Mouse (Mus musculus): ENCODE measurements around the gene Zfp958. TPM values are rescaled to one million over a fixed set of nuclear protein-coding genes. Genes with fewer than 3 reads are reported as not detected.

Zfp958 gene
- total and polyA plus RNA-seq, 2 experiments from 2014 or later, result 10.0 to 10.7 TPM

DNA sequence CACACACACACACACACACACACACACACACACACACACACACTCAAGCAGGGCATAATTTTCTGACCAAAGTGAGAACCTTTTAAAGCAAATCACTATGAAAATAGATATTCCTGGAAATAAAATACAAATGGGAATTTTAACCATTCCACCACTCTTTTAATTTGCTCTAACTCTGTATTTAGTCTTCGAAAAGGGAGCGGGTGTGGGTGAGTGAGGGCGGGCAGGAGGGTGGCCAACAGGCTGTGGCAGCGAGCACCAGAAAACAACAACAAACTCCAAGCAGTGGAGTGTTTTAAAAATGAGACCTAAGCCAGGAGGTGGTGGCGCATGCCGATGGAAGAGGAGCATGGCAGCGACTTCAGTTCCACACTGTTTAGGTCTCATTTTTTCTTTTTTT lies 43.6 kb downstream of the Zfp958 start:
- H3K27me3 ChIP-seq (ENCODE audit: insufficient read depth, low read length), result no peaks in the 10 kb centered on the region
- H3K4me3 ChIP-seq (ENCODE audit: low read depth, low read length), result no peak overlapping the region
- no peak for DNase-seq (ENCODE audit: low spot score)
- no peak overlapping the region for H3K27ac ChIP-seq (ENCODE audit: low read depth, low read length)
- no peak for ATAC-seq (ENCODE audit: low FRiP score)
- H3K9ac ChIP-seq (replicated peaks; ENCODE audit: low read length, poor library complexity, severe bottlenecking), result no peak overlapping the region
- 0 out of 2 replicates have a peak, but pooled peaks cover 7% of the 10 kb centered on the region for H3K9me3 ChIP-seq (ENCODE audit: low read length)
- 89% methylated on average over 7 of the region's 7 CpGs for WGBS
- H3K4me1 ChIP-seq (ENCODE audit: insufficient read depth, low read length), result no peaks in the 10 kb centered on the region
- H3K36me3 ChIP-seq (ENCODE audit: insufficient read depth, low read length), result no peaks in the 10 kb centered on the region
- no peak overlapping the region for H3K4me2 ChIP-seq (ENCODE audit: low read depth, low read length, poor library complexity, severe bottlenecking)
- TF ChIP-seq CTCF (IDR thresholded peaks at IDR 0.05), result no peak

- no peak for TF ChIP-seq CTCF (IDR thresholded peaks at IDR 0.05)
- no peak for ATAC-seq (ENCODE audit: low FRiP score)
- no peaks in the 10 kb centered on the region for H3K27me3 ChIP-seq (ENCODE audit: insufficient read depth, low read length)
- H3K9ac ChIP-seq (replicated peaks; ENCODE audit: low read length, poor library complexity, severe bottlenecking), result no peak overlapping the region
- peaks cover 3% of the 10 kb centered on the region; the same call in 1 of the 2 replicates for H3K4me1 ChIP-seq (ENCODE audit: insufficient read depth, low read length)
- H3K27ac ChIP-seq (ENCODE audit: low read depth, low read length), result no peak overlapping the region
- 0 out of 2 replicates have a peak, but pooled peaks cover 4% of the 10 kb centered on the region for H3K9me3 ChIP-seq (ENCODE audit: low read length)
- H3K36me3 ChIP-seq (ENCODE audit: insufficient read depth, low read length), result no peaks in the 10 kb centered on the region
- DNase-seq (ENCODE audit: low spot score), result no peak
- WGBS, result 90% methylated on average over 17 of the region's 17 CpGs
- H3K4me3 ChIP-seq (ENCODE audit: low read depth, low read length), result no peak overlapping the region
- no peak overlapping the region for H3K4me2 ChIP-seq (ENCODE audit: low read depth, low read length, poor library complexity, severe bottlenecking)
Observed at GRCm38 (mm10) chr8:4675191-4676003, 62.4 kb downstream of the Zfp958 start.

DNA sequence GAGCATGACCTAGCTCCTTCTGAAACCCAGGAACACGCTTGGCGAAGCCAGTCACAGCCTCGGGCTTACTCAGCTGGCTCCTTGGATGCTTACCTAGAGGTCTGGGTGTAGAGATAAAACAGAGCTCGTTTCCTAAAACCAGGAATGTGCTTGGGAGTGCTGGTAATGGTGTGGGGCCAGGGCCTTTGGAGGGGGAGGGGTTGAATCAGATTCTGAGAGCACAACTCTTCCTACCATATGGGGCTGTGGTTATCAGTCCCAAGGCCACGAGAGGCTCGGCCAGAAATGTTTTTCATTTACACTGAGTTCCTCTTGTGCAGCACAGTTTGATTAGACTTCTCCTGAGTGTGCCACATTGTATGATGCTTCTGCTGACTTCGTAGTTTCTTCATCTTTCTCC lies 63.6 kb downstream of the Zfp958 start:
- 0 out of 2 replicates have a peak, but pooled peaks cover 4% of the 10 kb centered on the region for H3K9me3 ChIP-seq (ENCODE audit: low read length)
- WGBS, result 93% methylated on average over 7 of the region's 7 CpGs
- H3K27ac ChIP-seq (ENCODE audit: low read depth, low read length), result peak overlapping the region; percentile 91
- H3K4me3 ChIP-seq (ENCODE audit: low read depth, low read length), result peak overlapping the region; percentile 47
- 0 out of 2 replicates have a peak overlapping the region, but pooled peaks have one; percentile 64 for H3K9ac ChIP-seq (replicated peaks; ENCODE audit: low read length, poor library complexity, severe bottlenecking)
- H3K27me3 ChIP-seq (ENCODE audit: insufficient read depth, low read length), result no peaks in the 10 kb centered on the region
- no peak for TF ChIP-seq CTCF (IDR thresholded peaks at IDR 0.05)
- H3K4me1 ChIP-seq (ENCODE audit: insufficient read depth, low read length), result peaks cover 3% of the 10 kb centered on the region; the same call in 1 of the 2 replicates
- DNase-seq (ENCODE audit: low spot score) (peak; percentile 4), ATAC-seq (ENCODE audit: low FRiP score) (no peak)
- peak overlapping the region; percentile 56 for H3K4me2 ChIP-seq (ENCODE audit: low read depth, low read length, poor library complexity, severe bottlenecking)
- no peaks in the 10 kb centered on the region for H3K36me3 ChIP-seq (ENCODE audit: insufficient read depth, low read length)

DNA sequence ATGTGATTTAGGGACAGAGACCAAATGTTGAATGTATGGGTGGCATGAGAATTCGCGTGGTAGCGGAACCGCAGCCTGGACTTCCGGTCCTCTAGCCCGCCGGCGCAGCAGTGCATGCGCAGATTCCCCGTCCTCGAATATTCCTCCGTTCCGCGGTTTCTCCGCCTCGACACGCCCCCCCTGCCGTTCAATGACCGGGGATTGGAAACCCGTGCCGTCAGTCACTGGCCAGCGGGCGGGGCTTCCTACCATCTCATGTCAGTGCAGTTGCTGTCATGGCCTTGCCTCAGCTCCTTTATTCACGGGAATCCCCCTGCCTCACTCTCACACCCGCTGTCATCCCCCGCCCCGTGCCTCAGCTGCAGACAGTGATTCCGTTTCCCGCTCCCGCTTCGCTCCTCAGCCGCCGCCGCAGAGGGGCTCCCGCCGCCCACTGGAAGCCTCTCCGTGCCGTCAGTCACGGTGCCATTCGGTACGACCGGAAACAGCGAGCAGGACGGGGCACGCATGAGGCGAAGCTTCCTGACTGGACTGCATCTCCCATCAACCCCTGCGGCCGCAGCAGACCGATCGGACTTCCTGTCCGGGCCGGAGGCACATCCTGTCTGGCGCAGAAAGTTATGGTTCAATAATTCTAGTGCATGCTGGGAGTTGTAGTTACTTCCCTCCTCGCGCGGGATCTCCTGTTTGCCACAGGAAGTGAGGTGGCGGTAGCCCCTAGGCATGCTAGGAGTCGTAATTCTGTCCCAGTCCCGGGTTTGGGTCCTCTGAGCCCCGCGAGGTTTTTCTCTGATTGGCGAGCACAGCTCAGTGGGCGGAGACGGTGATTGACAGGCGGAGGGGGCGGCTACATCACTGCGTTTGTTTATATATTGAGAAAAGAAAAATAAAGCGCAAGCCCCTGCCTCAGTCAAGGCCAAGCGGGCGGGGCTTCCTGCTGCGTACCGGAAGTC lies 64.6 kb downstream of the Zfp958 start:
- Histone ChIP-seq H3K27ac (ENCODE audit: low read depth, low read length) (peak overlapping the region; percentile 91), H3K9me3 (ENCODE audit: low read length) (no peaks in the 10 kb centered on the region), H3K4me1 (ENCODE audit: insufficient read depth, low read length) (peaks cover 3% of the 10 kb centered on the region; the same call in 1 of the 2 replicates), H3K36me3 (ENCODE audit: insufficient read depth, low read length) (no peaks in the 10 kb centered on the region), H3K4me3 (ENCODE audit: low read depth, low read length) (peak overlapping the region; percentile 47), H3K9ac (replicated peaks; ENCODE audit: low read length, poor library complexity, severe bottlenecking) (peak overlapping the region; percentile 74), H3K4me2 (ENCODE audit: low read depth, low read length, poor library complexity, severe bottlenecking) (peak overlapping the region; percentile 56), H3K27me3 (ENCODE audit: insufficient read depth, low read length) (no peaks in the 10 kb centered on the region)
- peak; percentile 100 for DNase-seq (ENCODE audit: low spot score)
- under 1% methylated on average over 72 of the region's 72 CpGs for WGBS
- peak; percentile 95 for ATAC-seq (ENCODE audit: low FRiP score)
- TF ChIP-seq CTCF (IDR thresholded peaks at IDR 0.05), result peak; percentile 46

- peak; percentile 88 for DNase-seq (ENCODE audit: low spot score)
- Histone ChIP-seq H3K9me3 (ENCODE audit: low read length) (no peaks in the 10 kb centered on the region), H3K4me1 (ENCODE audit: insufficient read depth, low read length) (peaks cover 3% of the 10 kb centered on the region; the same call in 1 of the 2 replicates), H3K27me3 (ENCODE audit: insufficient read depth, low read length) (no peaks in the 10 kb centered on the region), H3K4me2 (ENCODE audit: low read depth, low read length, poor library complexity, severe bottlenecking) (peak overlapping the region; percentile 56), H3K4me3 (ENCODE audit: low read depth, low read length) (peak overlapping the region; percentile 47), H3K9ac (replicated peaks; ENCODE audit: low read length, poor library complexity, severe bottlenecking) (peak overlapping the region; percentile 74), H3K27ac (ENCODE audit: low read depth, low read length) (peak overlapping the region; percentile 91), H3K36me3 (ENCODE audit: insufficient read depth, low read length) (no peaks in the 10 kb centered on the region)
- no peak for TF ChIP-seq CTCF (IDR thresholded peaks at IDR 0.05)
- peak; percentile 55 for ATAC-seq (ENCODE audit: low FRiP score)
- WGBS, result under 1% methylated on average over 37 of the region's 37 CpGs
Observed at GRCm38 (mm10) chr8:4678218-4678907, 65.4 kb downstream of the Zfp958 start.
